In genomic region chr19:7484076-7484475, GRCm38 (mm10) we compare ENCODE assay signal across 8 mouse cellular contexts. TPM values are rescaled to one million over a fixed set of nuclear protein-coding genes. Genes with fewer than 3 reads are reported as not detected.
A peak's percentile ranks its signal among the peaks of the same experiment; 100 is the strongest.
DNase-seq lines count a peak whose midpoint lies in the region; ATAC-seq and TF ChIP-seq lines count a peak whose summit lies in the region.

No protein-coding gene starts in this region.

- peaks cover 22% of the 10 kb centered on the region for H3K4me1 ChIP-seq in heart, embryonic 15.5 days (replicated peaks)
- peaks cover 0 to 4% of the 10 kb centered on the region in 2 experiments; a peak in 1 of 4 replicates for H3K4me1 ChIP-seq in ES-E14 (ENCODE audit: control insufficient read depth in 2 of 2, insufficient read depth in 2 of 2, low read length in 2 of 2, poor library complexity in 1 of 2)
- H3K4me1 ChIP-seq in forebrain, embryonic 13.5 days, result peaks cover 32% of the 10 kb centered on the region
- peaks cover 18% of the 10 kb centered on the region for H3K4me1 ChIP-seq in limb, embryonic 13.5 days
- peaks cover 3% of the 10 kb centered on the region for H3K4me1 ChIP-seq in stomach, embryonic 16.5 days (ENCODE audit: control insufficient read depth, insufficient read depth, low read length)

- no peak for DNase-seq in heart, postnatal 36 days
- no peak for DNase-seq in ES-E14 (ENCODE audit: low read depth, low spot score)
- DNase-seq in thymus, postnatal 4 days, result no peak
- no peak for DNase-seq in adrenal gland, adult 2 months

- intact Hi-C loops in heart, postnatal 36 days (cut with DNase I), result loop anchor here (2.0 to 5.0 kb wide), 2 partner anchors 42 to 143 kb away; partner anchors contain the start of gene Mark2

- H3K9me3 ChIP-seq in heart, embryonic 15.5 days (replicated peaks), result no peaks in the 10 kb centered on the region
- no peaks in the 10 kb centered on the region for H3K9me3 ChIP-seq in ES-E14 (ENCODE audit: control insufficient read depth, insufficient read depth, low read depth, low read length)
- H3K9me3 ChIP-seq in forebrain, embryonic 13.5 days (replicated peaks), result no peaks in the 10 kb centered on the region
- H3K9me3 ChIP-seq in limb, embryonic 13.5 days, result no peaks in the 10 kb centered on the region
- H3K9me3 ChIP-seq in stomach, embryonic 16.5 days (replicated peaks; ENCODE audit: control insufficient read depth, low read length), result no peaks in the 10 kb centered on the region

- H3K27ac ChIP-seq in heart, embryonic 15.5 days, result peak overlapping the region; percentile 98
- no peak overlapping the region for H3K27ac ChIP-seq in ES-E14 (ENCODE audit: insufficient read depth, low read depth, low read length, poor library complexity, severe bottlenecking)
- H3K27ac ChIP-seq in forebrain, embryonic 13.5 days, result peak overlapping the region; percentile 100
- no peak overlapping the region for H3K27ac ChIP-seq in limb, embryonic 13.5 days
- peak overlapping the region; percentile 7; the same call in 1 of the 2 replicates for H3K27ac ChIP-seq in stomach, embryonic 16.5 days (ENCODE audit: low read length)

- H3K4me3 ChIP-seq in heart, embryonic 15.5 days, result peak overlapping the region; percentile 85; the same call in 1 of the 2 replicates
- H3K4me3 ChIP-seq in ES-E14 (ENCODE audit: insufficient read depth in 1 of 2, low read depth in 1 of 2, low read length in 2 of 2, poor library complexity in 1 of 2, severe bottlenecking in 1 of 2), result no peak overlapping the region
- H3K4me3 ChIP-seq in forebrain, embryonic 13.5 days, result peak overlapping the region; percentile 92; the same call in 1 of the 2 replicates
- peak overlapping the region; percentile 97 for H3K4me3 ChIP-seq in limb, embryonic 13.5 days
- no peak overlapping the region for H3K4me3 ChIP-seq in stomach, embryonic 16.5 days (replicated peaks; ENCODE audit: low read length)

- H3K27me3 ChIP-seq in heart, embryonic 15.5 days, result no peaks in the 10 kb centered on the region
- no peaks in the 10 kb centered on the region for H3K27me3 ChIP-seq in forebrain, embryonic 13.5 days
- H3K27me3 ChIP-seq in limb, embryonic 13.5 days, result no peaks in the 10 kb centered on the region
- H3K27me3 ChIP-seq in stomach, embryonic 16.5 days (ENCODE audit: control insufficient read depth, insufficient read depth, low read length), result no peaks in the 10 kb centered on the region

- H3K9ac ChIP-seq in heart, embryonic 15.5 days, result no peak overlapping the region
- H3K9ac ChIP-seq in ES-E14 (ENCODE audit: insufficient read depth, low read depth, low read length, poor library complexity, severe bottlenecking), result no peak overlapping the region; the same call in 1 of the 2 replicates
- peak overlapping the region; percentile 40 for H3K9ac ChIP-seq in forebrain, embryonic 13.5 days
- no peak overlapping the region for H3K9ac ChIP-seq in limb, embryonic 13.5 days
- H3K9ac ChIP-seq in stomach, embryonic 16.5 days (ENCODE audit: low read length), result no peak overlapping the region

- no peaks in the 10 kb centered on the region for H3K36me3 ChIP-seq in heart, embryonic 15.5 days
- no peaks in the 10 kb centered on the region for H3K36me3 ChIP-seq in ES-E14 (ENCODE audit: control insufficient read depth, insufficient read depth, low read length, poor library complexity, severe bottlenecking)
- H3K36me3 ChIP-seq in forebrain, embryonic 13.5 days (ENCODE audit: poor library complexity, severe bottlenecking), result no peaks in the 10 kb centered on the region
- H3K36me3 ChIP-seq in limb, embryonic 13.5 days, result no peaks in the 10 kb centered on the region
- no peaks in the 10 kb centered on the region for H3K36me3 ChIP-seq in stomach, embryonic 16.5 days (ENCODE audit: control insufficient read depth, insufficient read depth, low read length)

- no peak for ATAC-seq in heart, embryonic 15.5 days (replicated peaks; ENCODE audit: insufficient number of reproducible peaks, insufficient read depth, low FRiP score, low read depth)
- no peak for ATAC-seq in forebrain, embryonic 13.5 days
- no peak for ATAC-seq in limb, embryonic 13.5 days (ENCODE audit: low FRiP score, low read depth)
- ATAC-seq in stomach, embryonic 16.5 days (ENCODE audit: insufficient read depth, low FRiP score), result no peak

- H3K4me2 ChIP-seq in heart, embryonic 15.5 days, result peak overlapping the region; percentile 66
- peak overlapping the region; percentile 79 for H3K4me2 ChIP-seq in forebrain, embryonic 13.5 days
- H3K4me2 ChIP-seq in limb, embryonic 13.5 days (replicated peaks), result peak overlapping the region; percentile 80
- H3K4me2 ChIP-seq in stomach, embryonic 16.5 days (ENCODE audit: low read depth, low read length), result peak overlapping the region; percentile 61

- in situ Hi-C loops in ES-E14 (cut with MboI; ENCODE audit: low sequenced_read_pairs in 2 of 2, unreplicated experiment in 2 of 2), result no loop called here

- 24% methylated on average over 5 of the region's 5 CpGs for WGBS in heart, embryonic 15.5 days
- WGBS in forebrain, embryonic 13.5 days, result 60% methylated on average over 5 of the region's 5 CpGs
- WGBS in limb, embryonic 13.5 days, result 68% methylated on average over 5 of the region's 5 CpGs
- WGBS in stomach, embryonic 16.5 days, result 62% methylated on average over 5 of the region's 5 CpGs

TF ChIP-seq in ES-E14, 5 proteins besides CTCF, POLR2A, EP300 and RAD21:
- TF ChIP-seq ZC3H11A (IDR thresholded peaks at IDR 0.05; ENCODE audit: borderline replicate concordance, low read depth, low read length), result no peak
- TF ChIP-seq MAFK (IDR thresholded peaks at IDR 0.05; ENCODE audit: insufficient read depth, low read depth, low read length), result 0 out of 2 replicates have a peak, but pooled peaks have one; percentile 39
TF ChIP-seq in ES-E14: peak in this region for 1.

RNA-seq across cellular contexts. Expression of gene Rtn3, which starts 1.0 kb away (rescaled TPM):
- polyA plus RNA-seq in heart, embryonic 15.5 days (2015; fragmentation: Nextera tagmentation; extraction: Ambion mirVana), result 127 and 137 TPM in 2 replicates
- 10 to 100 TPM; 75.7 to 76.9 TPM for total RNA-seq in heart, postnatal 36 days (2021)
- total RNA-seq in ES-E14 (2012; rRNA removed), result 70.5 and 78.6 TPM in 2 replicates
- 395 and 428 TPM in 2 replicates for polyA plus RNA-seq in forebrain, embryonic 13.5 days (2015; fragmentation: Nextera tagmentation; extraction: Ambion mirVana)
- 102 and 106 TPM in 2 replicates for polyA plus RNA-seq in limb, embryonic 13.5 days (2015; fragmentation: Nextera tagmentation; extraction: Ambion mirVana)
- polyA plus RNA-seq in stomach, embryonic 16.5 days (2015; fragmentation: Nextera tagmentation; extraction: Ambion mirVana), result 132 and 139 TPM in 2 replicates
- total RNA-seq in adrenal gland, adult 2 months (2021), result 100 to 1,000 TPM; 133 to 151 TPM
- polyA plus RNA-seq in adrenal gland, adult 2 months (2012; rRNA removed), result 115 and 137 TPM in 2 replicates

RNA-seq across cellular contexts. Expression of gene Atl3, which starts 9.8 kb away (rescaled TPM):
- polyA plus RNA-seq in heart, embryonic 15.5 days (2015; fragmentation: Nextera tagmentation; extraction: Ambion mirVana), result 8.7 and 9.0 TPM in 2 replicates
- 10 to 100 TPM; 17.2 to 20.1 TPM for total RNA-seq in heart, postnatal 36 days (2021)
- 24.9 and 26.6 TPM in 2 replicates for total RNA-seq in ES-E14 (2012; rRNA removed)
- polyA plus RNA-seq in forebrain, embryonic 13.5 days (2015; fragmentation: Nextera tagmentation; extraction: Ambion mirVana), result 6.8 and 8.3 TPM in 2 replicates
- 13.7 and 15.6 TPM in 2 replicates for polyA plus RNA-seq in limb, embryonic 13.5 days (2015; fragmentation: Nextera tagmentation; extraction: Ambion mirVana)
- polyA plus RNA-seq in stomach, embryonic 16.5 days (2015; fragmentation: Nextera tagmentation; extraction: Ambion mirVana), result 14.0 and 16.2 TPM in 2 replicates
- total RNA-seq in adrenal gland, adult 2 months (2021), result 100 to 1,000 TPM in 1 of 2 experiments, 10 to 100 TPM in 1; 94.1 to 107 TPM
- polyA plus RNA-seq in adrenal gland, adult 2 months (2012; rRNA removed), result 10.9 and 14.4 TPM in 2 replicates

Comparison
In these comparisons a context has a peak if more than half of its experiments do, and no peak if none do; other contexts are left out.
1. H3K27ac ChIP-seq: peak in heart, embryonic 15.5 days (single experiment), forebrain, embryonic 13.5 days (single experiment) and stomach, embryonic 16.5 days (single experiment); none in ES-E14 (single experiment) and limb, embryonic 13.5 days (single experiment).
2. H3K4me3 ChIP-seq: peak in heart, embryonic 15.5 days (single experiment), forebrain, embryonic 13.5 days (single experiment) and limb, embryonic 13.5 days (single experiment); none in ES-E14 (0 of 2) and stomach, embryonic 16.5 days (single experiment).
3. Peak in every context shown above with its lines, with median percentiles within 50 percentile points of each other: H3K4me2 ChIP-seq.